Mouse (Mus musculus) lung, adult 2 months (tissue): ENCODE measurements around the gene Pnmal1.

Experiments
- CTCF ChIP-seq: fragments of 200-500 bp; IDR thresholded peaks from 2 replicates; pipeline ENCODE4 v1.5.1; 2011; ENCODE audit warnings: mild to moderate bottlenecking, low read length, control low read depth; ENCODE audit not compliant: insufficient read depth
- POLR2A ChIP-seq: fragments of 200-500 bp; IDR thresholded peaks from 2 replicates; pipeline ENCODE4 v1.6.1; 2011; ENCODE audit warnings: low read depth, mild to moderate bottlenecking, control low read depth, low read length, borderline replicate concordance; ENCODE audit errors: extremely low read depth

GRCm38 (mm10) chr7:16909909-16910308 is 49.6 kb upstream of the Pnmal1 start:
- TF ChIP-seq CTCF (no peak), POLR2A (no peak)
